ENCODE assay signal across 12 mouse cellular contexts in genomic region chr2:118295505-118295904, GRCm38 (mm10). TPM values are rescaled to one million over a fixed set of nuclear protein-coding genes. Genes with fewer than 3 reads are reported as not detected.
DNase-seq lines count a peak whose midpoint lies in the region; ATAC-seq and TF ChIP-seq lines count a peak whose summit lies in the region.
"Had no signal": no experiment of that assay in that cellular context is flagged by ENCODE, and none has a peak within 500 bp of the region (broad histone marks: within the 10 kb centered on the region; RNA-seq: fewer than 3 reads in every experiment).

No protein-coding gene starts in this region.

- no peak for TF ChIP-seq CTCF in kidney, adult 2 months (conservative IDR thresholded peaks at IDR 0.05; ENCODE audit: insufficient read depth, insufficient read length, low read depth, low read length)

- no peak overlapping the region for H3K4me2 ChIP-seq in kidney, embryonic 14.5 days (replicated peaks; ENCODE audit: low read depth, low read length)
- H3K4me2 ChIP-seq: hindbrain, embryonic 12.5 days; liver, embryonic 13.5 days; neural tube, embryonic 15.5 days had no signal

- H3K9me3 ChIP-seq in kidney, embryonic 14.5 days (ENCODE audit: control insufficient read depth, low read length): no peaks in the 10 kb centered on the region
- H3K9me3 ChIP-seq: hindbrain, embryonic 12.5 days; liver, embryonic 13.5 days; neural tube, embryonic 15.5 days had no signal

- H3K27me3 ChIP-seq in kidney, adult 2 months (replicated peaks; ENCODE audit: control insufficient read depth, insufficient read depth, low read length): 0 out of 2 replicates have a peak, but pooled peaks cover 1% of the 10 kb centered on the region
- H3K27me3 ChIP-seq in kidney, embryonic 14.5 days (ENCODE audit: control insufficient read depth, insufficient read depth, low read length): no peaks in the 10 kb centered on the region
- H3K27me3 ChIP-seq: hindbrain, embryonic 12.5 days; liver, embryonic 13.5 days; neural tube, embryonic 15.5 days had no signal

- no peaks in the 10 kb centered on the region for H3K79me2 ChIP-seq in macrophage (ENCODE audit: inconsistent target)

- no peak overlapping the region for H3K27ac ChIP-seq in kidney, adult 2 months (ENCODE audit: insufficient read depth, low read depth, low read length)
- H3K27ac ChIP-seq in kidney, embryonic 14.5 days (ENCODE audit: low read depth, low read length): no peak overlapping the region
- peak overlapping the region; percentile 65 for H3K27ac ChIP-seq in brown adipose tissue, adult 24 weeks (replicated peaks; ENCODE audit: low read depth, low read length)
- peak overlapping the region; percentile 98 for H3K27ac ChIP-seq in macrophage
- H3K27ac ChIP-seq: hindbrain, embryonic 12.5 days; left cerebral cortex, adult 2 months; liver, embryonic 13.5 days; neural tube, embryonic 15.5 days had no signal

- no peak for TF ChIP-seq POLR2A in kidney, adult 2 months (IDR thresholded peaks at IDR 0.05; ENCODE audit: low read depth, low read length)

- H3K36me3 ChIP-seq in kidney, adult 2 months (ENCODE audit: control insufficient read depth, insufficient read depth, low read length): no peaks in the 10 kb centered on the region
- H3K36me3 ChIP-seq in kidney, embryonic 14.5 days (ENCODE audit: control insufficient read depth, insufficient read depth, low read length): no peaks in the 10 kb centered on the region
- H3K36me3 ChIP-seq in macrophage (ENCODE audit: inconsistent target): no peaks in the 10 kb centered on the region
- H3K36me3 ChIP-seq: hindbrain, embryonic 12.5 days; liver, embryonic 13.5 days; neural tube, embryonic 15.5 days had no signal

- no peak for ATAC-seq in kidney, embryonic 14.5 days (ENCODE audit: low FRiP score, low TSS enrichment)

- no peak overlapping the region for H3K4me3 ChIP-seq in kidney, adult 2 months (ENCODE audit: insufficient read depth, low read depth, low read length)
- no peak overlapping the region for H3K4me3 ChIP-seq in kidney, embryonic 14.5 days (ENCODE audit: low read length)
- no peak overlapping the region for H3K4me3 ChIP-seq in brown adipose tissue, adult 24 weeks (ENCODE audit: insufficient read depth, low read depth, low read length)
- no peak overlapping the region for H3K4me3 ChIP-seq in macrophage (ENCODE audit: inconsistent target)
- H3K4me3 ChIP-seq: hindbrain, embryonic 12.5 days; left cerebral cortex, adult 2 months; liver, embryonic 13.5 days; neural tube, embryonic 15.5 days had no signal

- H3K9ac ChIP-seq in kidney, embryonic 14.5 days (ENCODE audit: low read depth, low read length): no peak overlapping the region
- H3K9ac ChIP-seq: hindbrain, embryonic 12.5 days; liver, embryonic 13.5 days; neural tube, embryonic 15.5 days had no signal

- intact Hi-C loops in left cerebral cortex, postnatal 4 days (cut with DNase I): no loop called here

- DNase-seq in kidney, adult 2 months: peak; percentile 37
- DNase-seq in heart, adult 9 months (ENCODE audit: low spot score in 2 of 2): peak; percentile 27 to 32
- no peak for DNase-seq in left cerebral cortex, postnatal 4 days
- DNase-seq in MN1 (ENCODE audit: low spot score): no peak
- DNase-seq: cerebellum, postnatal 10 days; liver, embryonic 13.5 days had no signal

- no peaks in the 10 kb centered on the region for H3K4me1 ChIP-seq in kidney, adult 2 months (ENCODE audit: control insufficient read depth, insufficient read depth, low read length)
- no peaks in the 10 kb centered on the region for H3K4me1 ChIP-seq in kidney, embryonic 14.5 days (ENCODE audit: control insufficient read depth, insufficient read depth, low read length)
- H3K4me1 ChIP-seq in brown adipose tissue, adult 24 weeks (ENCODE audit: control insufficient read depth, insufficient read depth, insufficient read length, low read length): peaks cover 2% of the 10 kb centered on the region; the same call in 1 of the 2 replicates
- H3K4me1 ChIP-seq: hindbrain, embryonic 12.5 days; liver, embryonic 13.5 days had no signal

- WGBS in kidney, adult 2 months: 57% methylated on average over 7 of the region's 7 CpGs
- 72% methylated on average over 7 of the region's 7 CpGs for WGBS in kidney, embryonic 14.5 days
- 15% methylated on average over 7 of the region's 7 CpGs for WGBS in macrophage (ENCODE audit: missing documents)

RNA-seq across cellular contexts. Expression of gene Fsip1, which starts 38.7 kb away (rescaled TPM):
- 0.14 and 0.18 TPM in 2 replicates for polyA plus RNA-seq in kidney, adult 2 months (2012; rRNA removed)
- 1.3 and 1.7 TPM in 2 replicates for polyA plus RNA-seq in kidney, embryonic 14.5 days (2014; fragmentation: Nextera tagmentation; extraction: Ambion mirVana)
- polyA plus RNA-seq in brown adipose tissue, adult 24 weeks (2012; ENCODE audit: insufficient read depth, insufficient read length, missing spikeins): not detected in 2 replicates
- 1 to 10 TPM in 2 of 26 experiments, under 1 TPM in 4, not detected in 20; 0.21 to 1.2 (median 0.73) TPM for total RNA-seq in macrophage (2018; cell fraction: chromatin; rRNA removed)
- under 1 TPM in 20 of 26 experiments, not detected in 6; 0.07 to 0.68 (median 0.23) TPM for total RNA-seq in macrophage (2018; cell fraction: cytosol; rRNA removed)
- under 1 TPM in 5 of 26 experiments, not detected in 21; 0.28 to 0.92 (median 0.40) TPM for total RNA-seq in macrophage (2018; cell fraction: nucleus; rRNA removed)
- 0.33 to 0.56 TPM in 2 of 3 replicates, not detected in the other for polyA plus RNA-seq in macrophage (2018)
- 1 to 10 TPM; 4.2 to 5.3 TPM for total RNA-seq in left cerebral cortex, postnatal 4 days (2021)

Comparison
In these comparisons a context has a peak if more than half of its experiments do, and no peak if none do; other contexts are left out.
1. DNase-seq: peak in kidney, adult 2 months (single experiment) and heart, adult 9 months (2 of 2); none in left cerebral cortex, postnatal 4 days (single experiment) and MN1 (single experiment).
2. H3K27ac ChIP-seq: peak in brown adipose tissue, adult 24 weeks (single experiment) and macrophage (single experiment); none in kidney, adult 2 months (single experiment) and kidney, embryonic 14.5 days (single experiment).